Mouse (Mus musculus) adrenal gland, adult (tissue): ENCODE measurements around the gene Fkbpl.

Source experiments
- DNase-seq, 2 experiments: peaks; one replicate each; pipeline ENCODE4 v3.0.0; 2022 to 2023; ENCODE audit warnings: low spot score in 1 of 2; ENCODE audit not compliant: inconsistent age in 2 of 2

The Fkbpl gene

GRCm38 (mm10) chr17:34644608-34645007 is at the start of gene Fkbpl:
Gene Fkbpl, plus strand, starts transcription at chr17:34644764.
- DNase-seq: peak; percentile 96 to 99

- DNase-seq: no peak
Observed at GRCm38 (mm10) chr17:34596098-34596497, 48.5 kb upstream of the Fkbpl start.

GRCm38 (mm10) chr17:34597566-34598095 is 46.9 kb upstream of the Fkbpl start, which contains the start of gene Ager:
Gene Ager, plus strand, starts transcription at chr17:34597862.
- DNase-seq: peak in 1 of 2 experiments; percentile 46

DNA sequence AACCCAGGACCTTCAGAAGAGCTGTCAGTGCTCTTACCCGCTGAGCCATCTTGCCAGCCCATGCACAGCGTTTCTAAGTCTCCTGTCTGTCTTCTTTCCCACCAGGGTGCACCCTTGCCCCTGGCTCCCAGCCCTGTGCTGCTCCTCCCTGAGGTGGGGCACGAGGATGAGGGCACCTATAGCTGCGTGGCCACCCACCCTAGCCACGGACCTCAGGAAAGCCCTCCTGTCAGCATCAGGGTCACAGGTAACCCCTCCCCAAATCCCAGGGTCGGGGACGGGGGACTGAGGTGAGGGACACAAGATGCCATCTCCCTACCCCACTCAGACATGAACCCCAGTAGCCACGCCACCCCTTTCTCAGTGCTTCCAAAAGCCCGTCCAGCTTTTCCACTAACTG is 44.7 kb upstream of the Fkbpl start:
- peak; percentile 21 to 43 for DNase-seq

GRCm38 (mm10) chr17:34601796-34602195 is 42.8 kb upstream of the Fkbpl start:
- peak; percentile 30 to 56 for DNase-seq

- peak; percentile 98 to 99 for DNase-seq
Observed at GRCm38 (mm10) chr17:34603375-34604060, 41.0 kb upstream of the Fkbpl start, which contains the start of gene Rnf5. Gene Rnf5, minus strand, starts transcription at chr17:34603690.

DNA sequence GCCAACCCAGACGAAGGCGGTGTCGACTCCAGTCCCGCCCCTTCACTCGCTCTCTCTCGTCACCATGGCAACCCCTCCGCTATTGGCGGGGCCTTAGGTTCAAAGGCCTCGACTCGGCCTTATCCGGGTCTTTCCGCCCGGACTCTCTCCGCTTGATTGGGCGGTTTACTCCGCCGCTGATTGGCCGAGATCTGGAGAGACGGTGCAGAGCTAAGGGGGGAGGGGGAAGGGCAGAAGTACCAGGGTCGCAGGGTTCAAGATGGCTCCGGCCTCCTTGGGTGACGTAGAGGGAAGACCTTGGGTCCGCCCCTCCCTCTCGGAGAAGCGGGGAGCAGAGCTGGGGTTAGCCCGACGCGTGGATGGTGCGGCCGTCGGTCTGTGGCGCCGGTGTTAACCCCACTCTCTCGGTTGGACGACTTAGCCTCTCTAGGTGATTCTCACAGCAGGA is 40.5 kb upstream of the Fkbpl start, which contains the start of gene Agpat1:
TSS of gene Agpat1 (plus strand) at position 202 of the 448 bp plus-strand sequence.
- DNase-seq: peak; percentile 99

- DNase-seq: peak; percentile 82 to 94
Observed at GRCm38 (mm10) chr17:34604511-34605237, 39.9 kb upstream of the Fkbpl start.

GRCm38 (mm10) chr17:34605609-34606008 is 39.0 kb upstream of the Fkbpl start:
- peak; percentile 98 to 99 for DNase-seq

DNA sequence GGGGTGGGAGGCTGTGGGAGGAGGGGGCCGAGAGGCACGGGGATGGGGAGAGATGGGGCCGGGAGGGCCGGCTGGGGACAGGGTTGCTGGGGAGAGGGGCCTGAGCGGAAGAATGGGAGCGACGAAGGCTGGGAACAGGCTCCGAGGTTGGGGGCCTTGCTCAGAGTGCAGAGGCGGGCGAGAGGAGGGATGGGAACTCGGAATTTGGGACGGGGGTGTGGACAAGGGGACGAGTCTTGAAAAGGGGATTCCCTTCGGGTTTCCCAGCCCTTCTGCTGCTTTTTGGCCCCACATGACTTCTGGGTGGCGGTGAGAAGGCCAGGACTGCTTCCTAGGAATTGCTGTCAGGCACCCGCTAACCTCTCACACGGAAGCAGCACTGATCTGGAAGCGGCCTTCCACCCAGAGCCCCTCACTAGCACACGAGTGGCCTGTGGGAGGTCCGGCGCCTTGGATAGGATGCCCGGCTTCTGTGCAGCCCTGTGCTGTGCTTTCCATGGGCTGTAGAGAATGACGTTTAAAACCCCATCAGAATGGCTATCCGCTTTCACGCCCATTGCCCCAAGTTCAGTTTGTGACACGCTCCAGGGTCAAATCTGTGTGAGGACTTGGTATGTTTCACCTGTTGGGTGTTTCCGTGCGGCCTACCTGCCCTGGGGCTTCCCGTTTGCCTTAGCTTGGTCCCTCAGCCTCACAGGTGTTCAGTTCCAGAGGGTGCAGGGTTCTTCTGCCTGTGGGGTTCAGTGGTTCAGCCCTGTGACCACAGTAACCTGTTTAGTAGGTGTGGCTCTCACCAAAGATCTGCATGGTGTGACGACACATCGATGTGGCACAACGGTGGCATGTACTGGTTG is 38.2 kb upstream of the Fkbpl start:
- DNase-seq: peak; percentile 52 to 69

DNA sequence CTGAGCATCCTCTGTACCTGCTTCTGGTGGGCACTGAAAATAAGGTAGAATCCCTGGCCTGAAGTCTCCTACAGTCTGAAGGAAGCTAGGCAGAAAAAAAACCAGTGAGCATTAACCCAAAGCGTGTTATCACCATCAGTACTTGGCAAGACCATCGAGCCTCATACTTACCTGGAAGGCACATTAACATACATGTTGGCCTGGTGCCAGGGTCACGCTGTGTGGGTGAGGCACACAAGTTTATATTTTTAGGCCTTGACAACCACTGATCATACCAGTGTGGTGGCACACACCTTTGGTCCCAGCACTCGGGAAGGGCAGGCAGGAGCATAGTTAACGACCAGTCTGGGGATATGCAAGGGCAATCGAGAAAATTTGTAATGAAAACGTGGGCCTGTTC is 36.6 kb upstream of the Fkbpl start:
- peak in 1 of 2 experiments; percentile 24 for DNase-seq

DNA sequence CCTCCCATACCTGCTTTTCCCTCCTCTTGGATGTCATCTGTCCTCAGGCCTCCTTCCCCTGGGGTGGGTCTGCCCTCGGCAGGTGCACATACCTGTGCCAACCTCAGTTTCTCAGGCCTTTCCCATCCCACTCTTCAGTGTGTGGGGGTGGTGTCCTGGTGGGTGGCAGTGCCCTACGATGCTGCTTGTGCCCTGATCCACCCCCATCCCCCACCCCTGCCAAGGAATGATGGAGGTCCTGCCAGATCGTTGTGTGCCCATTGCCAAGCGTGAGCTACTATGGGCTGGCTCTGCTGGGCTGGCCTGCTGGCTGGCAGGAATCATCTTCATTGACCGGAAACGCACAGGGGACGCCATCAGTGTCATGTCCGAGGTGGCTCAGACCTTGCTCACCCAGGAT is 33.5 kb upstream of the Fkbpl start:
- no peak for DNase-seq

- no peak for DNase-seq
Observed at GRCm38 (mm10) chr17:34613054-34613645, 31.4 kb upstream of the Fkbpl start.

GRCm38 (mm10) chr17:34613830-34614229 is 30.7 kb upstream of the Fkbpl start:
- DNase-seq: no peak

- no peak for DNase-seq
Observed at GRCm38 (mm10) chr17:34615871-34616270, 28.7 kb upstream of the Fkbpl start, which contains the start of gene Egfl8. Gene Egfl8, minus strand, starts transcription at chr17:34615971.

DNA sequence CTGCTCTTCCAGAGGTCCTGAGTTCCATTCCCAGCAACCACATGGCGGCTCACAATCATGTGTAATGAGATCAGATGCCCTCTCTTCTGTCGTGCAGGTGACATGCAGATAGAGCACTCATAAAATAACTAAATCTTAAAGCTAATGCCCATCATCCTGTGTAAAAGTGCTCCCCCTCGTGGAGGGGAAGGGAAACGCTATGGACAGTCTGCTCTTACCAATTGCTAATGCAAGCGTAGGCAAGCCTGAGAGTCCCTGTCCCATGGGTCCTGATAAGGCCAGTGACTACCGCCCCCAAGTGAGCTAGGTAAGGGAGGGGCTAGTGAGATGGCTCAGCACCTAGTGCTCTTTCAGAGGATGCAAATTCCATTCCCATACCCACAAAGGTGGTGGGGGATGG is 25.6 kb upstream of the Fkbpl start:
- DNase-seq: peak; percentile 74 to 93

DNA sequence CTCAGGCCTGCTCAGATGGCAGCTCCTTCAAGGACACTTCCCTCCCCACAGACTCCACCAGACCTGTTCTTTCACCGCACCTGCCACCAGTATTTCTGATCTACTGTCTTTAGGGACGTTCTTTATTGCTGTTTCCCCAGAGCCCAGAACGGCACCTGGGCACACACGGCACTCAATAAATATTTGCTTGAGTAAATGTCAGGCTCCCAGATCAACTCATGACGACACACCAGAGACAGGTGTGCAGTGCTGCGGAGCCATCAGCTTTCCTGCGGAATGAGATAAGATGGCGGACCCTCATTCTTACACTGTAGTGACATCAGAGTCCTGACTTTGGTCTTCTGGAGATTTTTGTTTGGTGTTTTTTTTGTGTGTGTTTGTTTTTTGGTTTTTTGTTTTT is 23.6 kb upstream of the Fkbpl start:
- DNase-seq: no peak

- DNase-seq: no peak
Observed at GRCm38 (mm10) chr17:34623161-34623560, 21.4 kb upstream of the Fkbpl start.

DNA sequence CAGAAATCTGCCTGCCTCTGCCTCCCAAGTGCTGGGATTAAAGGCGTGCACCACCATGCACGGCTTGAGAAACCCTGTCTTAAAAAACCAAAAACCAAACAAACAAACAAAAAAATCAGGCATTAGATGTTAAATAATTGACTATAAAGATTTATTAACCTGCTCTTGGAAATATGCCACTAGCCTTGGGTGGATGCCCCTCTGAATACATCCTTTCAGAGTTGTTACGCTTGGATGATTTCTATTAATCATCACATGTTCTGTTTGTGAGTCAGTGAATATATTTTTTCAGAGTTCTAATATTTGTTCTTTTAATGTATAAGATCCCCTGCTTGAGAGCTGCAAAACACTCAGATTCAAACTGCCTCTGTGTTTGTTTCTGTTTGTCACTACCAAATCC is 19.6 kb upstream of the Fkbpl start:
- DNase-seq: no peak

DNA sequence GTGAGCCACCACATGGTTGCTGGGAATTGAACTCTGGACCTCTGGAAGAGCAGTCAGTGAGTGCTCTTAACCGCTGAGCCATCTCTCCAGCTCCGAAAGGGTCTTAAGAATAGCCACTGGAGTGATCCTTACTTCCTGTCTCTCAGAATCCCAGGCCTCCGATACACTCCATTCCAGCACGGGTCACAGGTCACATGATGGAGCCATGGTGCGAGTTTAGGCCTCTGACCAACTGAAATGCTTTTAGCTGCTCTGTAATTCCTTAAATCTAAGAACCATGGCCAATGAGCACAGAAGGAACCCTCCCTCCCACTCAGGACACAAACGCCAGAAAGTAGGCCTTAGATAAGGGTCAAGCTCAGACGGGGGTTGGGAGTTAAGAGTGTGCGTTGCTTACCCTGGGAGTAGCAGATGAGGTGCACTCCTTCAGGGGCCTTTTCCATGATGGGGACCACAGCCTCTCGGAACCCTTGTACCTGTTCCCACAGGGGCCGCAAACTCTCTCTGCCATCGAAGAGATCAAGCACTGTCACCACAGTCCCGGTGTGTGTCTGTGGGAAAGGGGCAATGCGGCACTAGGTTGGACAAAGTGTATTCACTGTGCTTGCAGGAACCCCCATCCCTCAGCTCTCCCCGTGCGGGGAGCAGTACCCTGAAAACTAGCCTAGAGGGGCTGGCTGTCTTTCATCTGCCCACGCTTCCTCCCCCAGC is 18.3 kb upstream of the Fkbpl start:
- DNase-seq: no peak
